Mouse (Mus musculus) heart, embryonic 14.5 days (tissue): Measurements from ENCODE around the gene Eya3. TPM values are rescaled to one million over a fixed set of nuclear protein-coding genes. Genes with fewer than 3 reads are reported as not detected.

Experiments used
- ATAC-seq: fragments of 200-750 bp; cut with Nextera tagmentation; 2 replicates; pipeline ENCODE4 v1.8.0; 2017; ENCODE audit warnings: low read depth, moderate TSS enrichment; ENCODE audit not compliant: insufficient number of reproducible peaks, insufficient read depth, low FRiP score
- H3K27ac ChIP-seq, 2 experiments: fragments of 200-500 bp in 1 of 2; fragments of 300-500 bp in 1 of 2; sonication (generic) in 1 of 2; replicated peaks in 1 of 2; 2 replicates each; pipeline ENCODE4 v1.5.1; 2012 to 2014; ENCODE audit warnings: low read depth in 2 of 2, low read length in 2 of 2, control low read depth in 1 of 2, mild to moderate bottlenecking in 1 of 2, mixed read lengths in 1 of 2; ENCODE audit not compliant: control insufficient read depth in 1 of 2, insufficient read depth in 1 of 2
- H3K27me3 ChIP-seq: fragments of 300-500 bp; sonication (generic); 2 replicates; pipeline ENCODE4 v1.6.1; 2014; ENCODE audit warnings: mild to moderate bottlenecking, low read length, control low read depth; ENCODE audit not compliant: control insufficient read depth, insufficient read depth
- H3K36me3 ChIP-seq: fragments of 300-500 bp; sonication (generic); 2 replicates; pipeline ENCODE4 v1.6.1; 2014; ENCODE audit warnings: mild to moderate bottlenecking, control low read depth, low read length, mixed read lengths; ENCODE audit not compliant: control insufficient read depth, insufficient read depth
- H3K4me1 ChIP-seq, 2 experiments: fragments of 200-500 bp in 1 of 2; fragments of 300-500 bp in 1 of 2; sonication (generic) in 1 of 2; 2 replicates each; pipeline ENCODE4 v1.6.1; 2012 to 2014; ENCODE audit warnings: low read length in 2 of 2, control low read depth in 1 of 2, mixed read lengths in 1 of 2; ENCODE audit not compliant: control insufficient read depth in 2 of 2, insufficient read depth in 2 of 2
- H3K4me2 ChIP-seq: fragments of 300-500 bp; sonication (generic); 2 replicates; pipeline ENCODE4 v1.6.1; 2014; ENCODE audit warnings: mild to moderate bottlenecking, low read length
- H3K4me3 ChIP-seq, 2 experiments: fragments of 200-500 bp in 1 of 2; fragments of 300-500 bp in 1 of 2; sonication (generic) in 1 of 2; 2 replicates each; pipeline ENCODE4 v1.5.1; 2012 to 2014; ENCODE audit warnings: low read length in 2 of 2, mild to moderate bottlenecking in 2 of 2, control low read depth in 1 of 2, low read depth in 1 of 2, moderate library complexity in 1 of 2; ENCODE audit not compliant: control insufficient read depth in 1 of 2, insufficient read depth in 1 of 2
- H3K9ac ChIP-seq: fragments of 300-500 bp; sonication (generic); 2 replicates; pipeline ENCODE4 v1.6.1; 2014; ENCODE audit warnings: mild to moderate bottlenecking, low read length
- H3K9me3 ChIP-seq: fragments of 300-500 bp; sonication (generic); 2 replicates; pipeline ENCODE4 v1.6.1; 2016; ENCODE audit warnings: low read length, control low read depth; ENCODE audit not compliant: control insufficient read depth
- WGBS: fragments of 180-500 bp; shearing (Covaris S2); extraction: QIAGEN DNeasy Blood & Tissue Kit; methylation state at CpG from one replicate; pipeline ENCODE4 v1.1.7; 2014; 5-methylcytosine and 5-hydroxymethylcytosine counted together
- polyA plus RNA-seq: library from polyadenylated mRNA; unstranded; fragments of >200 nt; fragmentation: Nextera tagmentation; extraction: Ambion mirVana; gene quantifications from 2 replicates; pipeline ENCODE4 v1.2.1, GENCODE M21; 2014

The Eya3 gene
- polyA plus RNA-seq, 1 experiment from 2014 or later, result 20.2 TPM

GRCm38 (mm10) chr4:132647439-132647838 is 8.7 kb downstream of the Eya3 start:
- no peak overlapping the region for H3K9ac ChIP-seq
- peaks cover 0 to 20% of the 10 kb centered on the region in 2 experiments; a peak in 2 of 4 replicates for H3K4me1 ChIP-seq
- H3K9me3 ChIP-seq, result no peaks in the 10 kb centered on the region
- no peak overlapping the region for H3K4me2 ChIP-seq
- H3K36me3 ChIP-seq, result peaks cover under 1% of the 10 kb centered on the region; the same call in 1 of the 2 replicates
- H3K4me3 ChIP-seq, result no peak overlapping the region
- 77% methylated on average over 7 of the region's 7 CpGs for WGBS
- H3K27me3 ChIP-seq, result no peaks in the 10 kb centered on the region
- no peak for ATAC-seq
- H3K27ac ChIP-seq, result no peak overlapping the region

DNA sequence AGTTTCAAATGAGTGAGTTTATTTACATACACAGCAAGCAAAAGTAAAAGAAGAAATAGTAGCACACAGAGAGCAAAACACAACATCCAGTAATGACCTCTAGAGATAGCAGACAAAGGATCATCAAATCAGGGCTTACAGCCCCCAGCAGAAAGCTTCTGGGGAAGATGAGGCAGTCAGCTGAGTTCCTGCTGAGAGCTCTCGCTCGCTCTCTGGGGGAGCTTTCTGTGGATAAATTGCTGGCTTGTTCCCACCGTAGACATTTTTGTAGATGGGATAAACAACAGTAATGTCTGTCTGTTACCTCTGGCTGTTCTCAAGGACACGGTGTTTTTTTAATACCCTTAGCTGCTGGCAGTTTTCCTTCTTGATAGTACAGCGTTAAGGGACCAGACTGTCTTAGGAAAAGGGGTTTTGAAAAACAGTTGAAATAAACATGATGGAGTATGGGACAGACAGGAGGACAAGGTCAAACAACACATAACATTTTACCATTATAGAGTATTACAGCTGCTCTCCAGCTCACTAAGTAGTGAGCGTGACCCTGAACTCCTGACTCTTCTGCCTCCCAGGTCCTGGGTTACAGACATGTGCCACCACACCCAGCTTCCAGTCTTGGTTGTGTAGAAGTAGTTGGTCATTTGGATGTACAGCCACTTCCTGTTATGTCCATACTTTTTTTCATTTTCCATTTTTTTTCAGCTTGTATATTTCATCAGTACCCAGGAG is 10.6 kb downstream of the Eya3 start:
- ATAC-seq, result no peak
- no peak overlapping the region for H3K4me3 ChIP-seq
- H3K4me1 ChIP-seq, result peaks cover 4 to 25% of the 10 kb centered on the region in 2 experiments
- no peak overlapping the region for H3K9ac ChIP-seq
- H3K9me3 ChIP-seq, result no peaks in the 10 kb centered on the region
- H3K27ac ChIP-seq, result peak overlapping the region; percentile 54 to 63; a peak in 2 of 4 replicates
- H3K4me2 ChIP-seq, result no peak overlapping the region
- H3K36me3 ChIP-seq, result no peaks in the 10 kb centered on the region
- no peaks in the 10 kb centered on the region for H3K27me3 ChIP-seq
- 48% methylated on average over 6 of the region's 6 CpGs for WGBS

DNA sequence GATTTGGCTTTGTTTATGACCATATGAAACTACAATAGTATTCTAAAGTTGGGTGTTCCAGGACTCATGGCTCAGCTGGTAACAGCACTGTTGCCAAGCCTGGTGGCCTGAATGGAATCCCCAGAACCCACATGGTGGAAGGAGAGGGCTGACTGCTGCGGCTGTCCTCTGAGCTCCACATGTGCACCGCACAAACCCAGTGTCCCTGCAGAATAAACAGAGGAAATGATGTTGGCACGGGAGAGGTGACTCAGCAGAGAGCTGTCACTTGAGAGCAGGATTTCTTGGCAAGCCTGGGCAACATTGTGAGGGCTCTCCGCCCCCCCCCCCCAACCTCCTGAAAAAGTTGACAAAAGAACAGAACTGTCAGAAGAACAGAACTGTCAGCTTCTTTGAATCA is 14.1 kb downstream of the Eya3 start:
- Histone ChIP-seq H3K4me2 (no peak overlapping the region), H3K9ac (no peak overlapping the region), H3K27ac (no peak overlapping the region), H3K9me3 (no peaks in the 10 kb centered on the region), H3K4me3 (no peak overlapping the region), H3K27me3 (no peaks in the 10 kb centered on the region), H3K36me3 (peaks cover 13% of the 10 kb centered on the region), H3K4me1 (peaks cover 4 to 25% of the 10 kb centered on the region in 2 experiments)
- ATAC-seq, result peak; percentile 71
- 24% methylated on average over 4 of the region's 4 CpGs for WGBS

DNA sequence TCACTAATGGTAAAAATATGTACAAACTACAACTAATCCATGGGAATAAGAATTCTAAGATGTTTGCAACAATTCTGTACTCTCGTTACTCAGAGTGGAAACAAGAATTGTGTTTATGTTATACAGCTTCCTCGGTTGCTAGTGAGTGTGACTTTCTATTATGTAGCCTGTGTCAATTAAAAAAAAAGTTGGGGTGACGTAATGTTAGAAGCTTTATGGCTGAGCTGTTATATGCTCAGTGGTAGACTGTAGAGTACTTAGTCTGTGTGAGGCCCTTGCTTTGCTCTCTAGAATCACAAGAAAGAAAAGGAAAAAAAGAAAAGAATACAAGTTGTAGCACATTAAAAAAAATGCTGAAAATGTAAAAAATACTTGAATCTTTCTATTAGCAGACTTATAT is 15.0 kb downstream of the Eya3 start:
- no peaks in the 10 kb centered on the region for H3K9me3 ChIP-seq
- H3K27me3 ChIP-seq, result no peaks in the 10 kb centered on the region
- peaks cover 21% of the 10 kb centered on the region for H3K36me3 ChIP-seq
- ATAC-seq, result no peak
- no peak overlapping the region for H3K27ac ChIP-seq
- no peak overlapping the region for H3K9ac ChIP-seq
- H3K4me2 ChIP-seq, result no peak overlapping the region
- 72% methylated on average over 3 of the region's 3 CpGs for WGBS
- H3K4me1 ChIP-seq, result peaks cover 4 to 25% of the 10 kb centered on the region in 2 experiments
- H3K4me3 ChIP-seq, result no peak overlapping the region

DNA sequence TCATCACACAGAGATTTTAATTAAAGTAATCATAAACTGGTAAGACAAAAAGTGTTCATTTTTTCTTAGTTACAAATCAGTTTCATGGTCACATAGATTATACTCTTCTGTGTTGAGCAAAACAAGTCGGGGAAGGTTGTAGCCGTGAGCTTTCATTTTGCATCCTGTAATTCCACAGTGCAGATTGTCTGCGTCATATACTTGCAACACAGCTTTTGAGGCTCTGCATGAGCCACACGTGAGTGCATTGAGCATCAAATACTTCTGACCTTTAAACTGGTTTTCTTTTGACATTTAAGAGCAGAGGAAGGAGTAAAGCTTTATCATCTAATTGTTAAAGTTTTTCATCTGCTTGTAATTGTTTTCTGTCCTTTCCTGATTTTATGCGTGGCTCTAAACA is 16.5 kb downstream of the Eya3 start:
- no peak overlapping the region for H3K27ac ChIP-seq
- H3K9me3 ChIP-seq, result no peaks in the 10 kb centered on the region
- H3K9ac ChIP-seq, result no peak overlapping the region; the same call in 1 of the 2 replicates
- H3K4me3 ChIP-seq, result no peak overlapping the region
- no peaks in the 10 kb centered on the region for H3K27me3 ChIP-seq
- 80% methylated on average over 5 of the region's 5 CpGs for WGBS
- H3K4me2 ChIP-seq, result no peak overlapping the region
- peaks cover 4 to 16% of the 10 kb centered on the region in 2 experiments for H3K4me1 ChIP-seq
- peaks cover 27% of the 10 kb centered on the region for H3K36me3 ChIP-seq
- ATAC-seq, result no peak

- 80% methylated on average over 7 of the region's 7 CpGs for WGBS
- Histone ChIP-seq H3K36me3 (peaks cover 59% of the 10 kb centered on the region), H3K4me2 (no peak overlapping the region), H3K9ac (no peak overlapping the region), H3K4me1 (no peaks in the 10 kb centered on the region), H3K9me3 (no peaks in the 10 kb centered on the region), H3K27ac (no peak overlapping the region), H3K4me3 (no peak overlapping the region), H3K27me3 (no peaks in the 10 kb centered on the region)
- ATAC-seq, result no peak
Observed at GRCm38 (mm10) chr4:132659106-132659505, 20.3 kb downstream of the Eya3 start.

DNA sequence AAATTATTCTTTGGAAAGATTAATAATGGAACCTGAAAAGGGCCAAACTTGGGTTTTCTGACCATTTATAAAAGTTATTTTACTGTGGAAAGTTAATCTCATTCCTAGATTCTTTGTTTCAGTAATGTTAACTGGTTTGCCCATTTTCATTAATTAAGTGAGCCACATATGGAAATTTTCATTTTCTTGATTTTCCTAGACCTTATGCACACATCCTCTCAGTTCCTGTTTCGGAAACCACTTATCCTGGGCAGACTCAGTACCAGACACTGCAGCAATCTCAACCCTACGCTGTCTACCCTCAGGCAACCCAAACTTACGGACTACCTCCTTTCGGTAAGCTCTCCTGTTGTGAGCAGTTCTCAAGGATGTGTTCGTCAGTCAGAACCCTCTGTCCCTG is 33.9 kb downstream of the Eya3 start:
- Histone ChIP-seq H3K9me3 (no peaks in the 10 kb centered on the region), H3K4me2 (no peak overlapping the region), H3K27ac (no peak overlapping the region), H3K4me3 (no peak overlapping the region), H3K4me1 (no peaks in the 10 kb centered on the region), H3K36me3 (peaks cover 83% of the 10 kb centered on the region), H3K9ac (no peak overlapping the region), H3K27me3 (no peaks in the 10 kb centered on the region)
- WGBS, result 95% methylated on average over 5 of the region's 5 CpGs
- no peak for ATAC-seq
